Mouse (Mus musculus): Measurements from ENCODE around the gene Gzmk. TPM values are rescaled to one million over a fixed set of nuclear protein-coding genes. Genes with fewer than 3 reads are reported as not detected.

Gene Gzmk
- polyA plus RNA-seq, 1 experiment: not detected

- Histone ChIP-seq H3K36me3 (ENCODE audit: control insufficient read depth, insufficient read depth, low read length, poor library complexity, severe bottlenecking) (no peaks in the 10 kb centered on the region), H3K4me1 (ENCODE audit: control insufficient read depth, insufficient read depth, low read length) (peaks cover 2% of the 10 kb centered on the region), H3K4me3 (ENCODE audit: low read depth, low read length) (no peak overlapping the region), H3K9me3 (replicated peaks; ENCODE audit: control insufficient read depth, insufficient read depth, low read length, poor library complexity, severe bottlenecking) (no peaks in the 10 kb centered on the region), H3K27me3 (ENCODE audit: control insufficient read depth, insufficient read depth, low read length, poor library complexity, severe bottlenecking) (no peaks in the 10 kb centered on the region), H3K9ac (ENCODE audit: low read depth, poor library complexity, severe bottlenecking) (no peak overlapping the region), H3K27ac (ENCODE audit: insufficient read depth, low read length) (no peak overlapping the region)
- no peak for TF ChIP-seq CTCF (IDR thresholded peaks at IDR 0.05; ENCODE audit: low read depth, low read length)
- TF ChIP-seq EP300 (IDR thresholded peaks at IDR 0.05; ENCODE audit: insufficient read depth, low read depth, low read length): no peak
- TF ChIP-seq POLR2A (IDR thresholded peaks at IDR 0.05; ENCODE audit: insufficient read depth, low read length): no peak
These were observed 24.1 kb downstream of the Gzmk start for GRCm38 (mm10) chr13:113201631-113202030.

- H3K9ac ChIP-seq (ENCODE audit: low read depth, poor library complexity, severe bottlenecking): no peak overlapping the region
- H3K27ac ChIP-seq (ENCODE audit: insufficient read depth, low read length): no peak overlapping the region
- TF ChIP-seq CTCF (IDR thresholded peaks at IDR 0.05; ENCODE audit: low read depth, low read length): no peak
- no peak for TF ChIP-seq EP300 (IDR thresholded peaks at IDR 0.05; ENCODE audit: insufficient read depth, low read depth, low read length)
- TF ChIP-seq POLR2A (IDR thresholded peaks at IDR 0.05; ENCODE audit: insufficient read depth, low read length): no peak
These were observed 25.0 kb downstream of the Gzmk start for GRCm38 (mm10) chr13:113200726-113201125.

GRCm38 (mm10) chr13:113199331-113199730 is 26.4 kb downstream of the Gzmk start:
- Histone ChIP-seq H3K27ac (ENCODE audit: insufficient read depth, low read length) (no peak overlapping the region), H3K9me3 (replicated peaks; ENCODE audit: control insufficient read depth, insufficient read depth, low read length, poor library complexity, severe bottlenecking) (no peaks in the 10 kb centered on the region), H3K4me3 (ENCODE audit: low read depth, low read length) (no peak overlapping the region), H3K36me3 (ENCODE audit: control insufficient read depth, insufficient read depth, low read length, poor library complexity, severe bottlenecking) (no peaks in the 10 kb centered on the region), H3K27me3 (ENCODE audit: control insufficient read depth, insufficient read depth, low read length, poor library complexity, severe bottlenecking) (no peaks in the 10 kb centered on the region), H3K4me1 (ENCODE audit: control insufficient read depth, insufficient read depth, low read length) (peaks cover 2% of the 10 kb centered on the region), H3K9ac (ENCODE audit: low read depth, poor library complexity, severe bottlenecking) (no peak overlapping the region)
- TF ChIP-seq POLR2A (IDR thresholded peaks at IDR 0.05; ENCODE audit: insufficient read depth, low read length) (no peak), EP300 (IDR thresholded peaks at IDR 0.05; ENCODE audit: insufficient read depth, low read depth, low read length) (no peak)

More at GRCm38 (mm10) chr13:113200726-113201125, 25.0 kb downstream of the Gzmk start:
- Histone ChIP-seq H3K9me3 (replicated peaks; ENCODE audit: control insufficient read depth, insufficient read depth, low read length, poor library complexity, severe bottlenecking) (no peaks in the 10 kb centered on the region), H3K27me3 (ENCODE audit: control insufficient read depth, insufficient read depth, low read length, poor library complexity, severe bottlenecking) (no peaks in the 10 kb centered on the region), H3K36me3 (ENCODE audit: control insufficient read depth, insufficient read depth, low read length, poor library complexity, severe bottlenecking) (no peaks in the 10 kb centered on the region), H3K4me3 (ENCODE audit: low read depth, low read length) (no peak overlapping the region), H3K4me1 (ENCODE audit: control insufficient read depth, insufficient read depth, low read length) (peaks cover 2% of the 10 kb centered on the region)

GRCm38 (mm10) chr13:113197872-113198502 is 27.7 kb downstream of the Gzmk start:
- Histone ChIP-seq H3K4me3 (ENCODE audit: low read depth, low read length) (no peak overlapping the region), H3K9ac (ENCODE audit: low read depth, poor library complexity, severe bottlenecking) (no peak overlapping the region), H3K36me3 (ENCODE audit: control insufficient read depth, insufficient read depth, low read length, poor library complexity, severe bottlenecking) (no peaks in the 10 kb centered on the region), H3K4me1 (ENCODE audit: control insufficient read depth, insufficient read depth, low read length) (peaks cover 2% of the 10 kb centered on the region), H3K27me3 (ENCODE audit: control insufficient read depth, insufficient read depth, low read length, poor library complexity, severe bottlenecking) (no peaks in the 10 kb centered on the region), H3K27ac (ENCODE audit: insufficient read depth, low read length) (no peak overlapping the region), H3K9me3 (replicated peaks; ENCODE audit: control insufficient read depth, insufficient read depth, low read length, poor library complexity, severe bottlenecking) (no peaks in the 10 kb centered on the region)
- no peak for TF ChIP-seq EP300 (IDR thresholded peaks at IDR 0.05; ENCODE audit: insufficient read depth, low read depth, low read length)
- TF ChIP-seq CTCF (IDR thresholded peaks at IDR 0.05; ENCODE audit: low read depth, low read length): no peak
- TF ChIP-seq POLR2A (IDR thresholded peaks at IDR 0.05; ENCODE audit: insufficient read depth, low read length): no peak

- Histone ChIP-seq H3K4me3 (ENCODE audit: low read depth, low read length) (no peak overlapping the region), H3K4me1 (ENCODE audit: control insufficient read depth, insufficient read depth, low read length) (peaks cover 2% of the 10 kb centered on the region), H3K27me3 (ENCODE audit: control insufficient read depth, insufficient read depth, low read length, poor library complexity, severe bottlenecking) (no peaks in the 10 kb centered on the region), H3K9ac (ENCODE audit: low read depth, poor library complexity, severe bottlenecking) (no peak overlapping the region), H3K36me3 (ENCODE audit: control insufficient read depth, insufficient read depth, low read length, poor library complexity, severe bottlenecking) (no peaks in the 10 kb centered on the region), H3K27ac (ENCODE audit: insufficient read depth, low read length) (no peak overlapping the region), H3K9me3 (replicated peaks; ENCODE audit: control insufficient read depth, insufficient read depth, low read length, poor library complexity, severe bottlenecking) (no peaks in the 10 kb centered on the region)
- TF ChIP-seq EP300 (IDR thresholded peaks at IDR 0.05; ENCODE audit: insufficient read depth, low read depth, low read length) (no peak), CTCF (IDR thresholded peaks at IDR 0.05; ENCODE audit: low read depth, low read length) (no peak), POLR2A (IDR thresholded peaks at IDR 0.05; ENCODE audit: insufficient read depth, low read length) (no peak)
These were observed 28.7 kb downstream of the Gzmk start for GRCm38 (mm10) chr13:113196808-113197674.

- Histone ChIP-seq H3K27ac (ENCODE audit: insufficient read depth, low read length) (no peak overlapping the region), H3K27me3 (ENCODE audit: control insufficient read depth, insufficient read depth, low read length, poor library complexity, severe bottlenecking) (0 out of 2 replicates have a peak, but pooled peaks cover 2% of the 10 kb centered on the region), H3K9me3 (replicated peaks; ENCODE audit: control insufficient read depth, insufficient read depth, low read length, poor library complexity, severe bottlenecking) (0 out of 2 replicates have a peak, but pooled peaks cover 5% of the 10 kb centered on the region), H3K9ac (ENCODE audit: low read depth, poor library complexity, severe bottlenecking) (no peak overlapping the region), H3K4me1 (ENCODE audit: control insufficient read depth, insufficient read depth, low read length) (no peaks in the 10 kb centered on the region), H3K36me3 (ENCODE audit: control insufficient read depth, insufficient read depth, low read length, poor library complexity, severe bottlenecking) (no peaks in the 10 kb centered on the region), H3K4me3 (ENCODE audit: low read depth, low read length) (no peak overlapping the region)
- TF ChIP-seq EP300 (IDR thresholded peaks at IDR 0.05; ENCODE audit: insufficient read depth, low read depth, low read length): no peak
- no peak for TF ChIP-seq CTCF (IDR thresholded peaks at IDR 0.05; ENCODE audit: low read depth, low read length)
- TF ChIP-seq POLR2A (IDR thresholded peaks at IDR 0.05; ENCODE audit: insufficient read depth, low read length): no peak
These were observed 42.0 kb downstream of the Gzmk start for GRCm38 (mm10) chr13:113183720-113184119.
